Mouse (Mus musculus) liver, embryonic 16.5 days (tissue): ENCODE results near the gene Dus2. TPM values are rescaled to one million over a fixed set of nuclear protein-coding genes. Genes with fewer than 3 reads are reported as not detected.
"Not testable (repeated sequence)": the region's sequence is repeated elsewhere in the genome, so short reads cannot be mapped to it uniquely, and the experiment has no call there.

Experiments
- ATAC-seq: fragments of 200-750 bp; cut with Nextera tagmentation; 2 replicates; pipeline ENCODE4 v1.8.0; 2017; ENCODE audit warnings: low read depth, mild to moderate bottlenecking, moderate number of reproducible peaks, moderate library complexity
- H3K27ac ChIP-seq: fragments of 300-500 bp; sonication (generic); 2 replicates; pipeline ENCODE4 v1.5.1; 2014; ENCODE audit warnings: mild to moderate bottlenecking, low read length
- H3K27me3 ChIP-seq: fragments of 300-500 bp; sonication (generic); 2 replicates; pipeline ENCODE4 v1.6.1; 2014; ENCODE audit warnings: low read depth, low read length, mixed read lengths; ENCODE audit not compliant: control insufficient read depth, insufficient read depth
- H3K36me3 ChIP-seq: fragments of 300-500 bp; sonication (generic); 2 replicates; pipeline ENCODE4 v1.6.1; 2014; ENCODE audit warnings: mild to moderate bottlenecking; ENCODE audit not compliant: control insufficient read depth, insufficient read depth
- H3K4me1 ChIP-seq: fragments of 300-500 bp; sonication (generic); 2 replicates; pipeline ENCODE4 v1.6.1; 2014; ENCODE audit warnings: low read depth, low read length, mixed read lengths; ENCODE audit not compliant: control insufficient read depth
- H3K4me2 ChIP-seq: fragments of 300-500 bp; sonication (generic); 2 replicates; pipeline ENCODE4 v1.6.1; 2014; ENCODE audit warnings: low read depth, low read length, mixed read lengths
- H3K4me3 ChIP-seq: fragments of 300-500 bp; sonication (generic); 2 replicates; pipeline ENCODE4 v1.5.1; 2014; ENCODE audit warnings: low read depth, mild to moderate bottlenecking, low read length
- H3K9ac ChIP-seq: fragments of 300-500 bp; sonication (generic); 2 replicates; pipeline ENCODE4 v1.6.1; 2014; ENCODE audit warnings: low read depth, low read length
- H3K9me3 ChIP-seq: fragments of 300-500 bp; sonication (generic); replicated peaks from 2 replicates; pipeline ENCODE4 v1.6.1; 2016; ENCODE audit warnings: low read length; ENCODE audit not compliant: control insufficient read depth
- WGBS: fragments of 180-500 bp; shearing (Covaris S2); extraction: QIAGEN DNeasy Blood & Tissue Kit; methylation state at CpG from one replicate; pipeline ENCODE4 v1.1.7; 2014; ENCODE audit not compliant: insufficient replicate concordance; 5-methylcytosine and 5-hydroxymethylcytosine counted together
- polyA plus RNA-seq: library from polyadenylated mRNA; unstranded; fragments of >200 nt; fragmentation: Nextera tagmentation; extraction: Ambion mirVana; gene quantifications from 2 replicates; pipeline ENCODE4 v1.2.1, GENCODE M21; 2015

Gene Dus2
- polyA plus RNA-seq, 1 experiment from 2014 or later: 10.5 TPM

DNA sequence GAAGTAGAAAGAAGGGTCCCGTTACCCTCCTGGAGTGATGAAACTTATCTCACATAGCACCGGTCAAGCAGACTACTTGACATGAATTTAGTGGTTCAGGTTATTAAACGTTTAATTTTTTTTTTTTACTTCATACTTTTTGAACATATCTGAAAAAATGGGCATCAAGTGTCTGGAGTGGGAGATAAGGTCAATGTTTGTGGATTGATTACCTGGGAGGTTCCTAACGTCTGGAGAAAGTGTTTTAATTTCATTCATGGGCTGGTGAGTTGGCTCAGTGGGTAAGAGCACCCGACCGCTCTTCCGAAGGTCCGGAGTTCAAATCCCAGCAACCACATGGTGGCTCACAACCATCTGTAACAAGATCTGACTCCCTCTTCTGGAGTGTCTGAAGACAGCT is 21.1 kb downstream of the Dus2 start:
- Histone ChIP-seq H3K4me1 (peaks cover 28% of the 10 kb centered on the region), H3K4me3 (peak overlapping the region; percentile 91), H3K9ac (peak overlapping the region; percentile 86), H3K4me2 (peak overlapping the region; percentile 96), H3K27ac (peak overlapping the region; percentile 90)
- not testable (repeated sequence) for H3K9me3 ChIP-seq, H3K27me3 ChIP-seq, H3K36me3 ChIP-seq
- ATAC-seq: peak; percentile 35; the same call in 1 of the 2 replicates
- WGBS: 34% methylated on average over 8 of the region's 8 CpGs

DNA sequence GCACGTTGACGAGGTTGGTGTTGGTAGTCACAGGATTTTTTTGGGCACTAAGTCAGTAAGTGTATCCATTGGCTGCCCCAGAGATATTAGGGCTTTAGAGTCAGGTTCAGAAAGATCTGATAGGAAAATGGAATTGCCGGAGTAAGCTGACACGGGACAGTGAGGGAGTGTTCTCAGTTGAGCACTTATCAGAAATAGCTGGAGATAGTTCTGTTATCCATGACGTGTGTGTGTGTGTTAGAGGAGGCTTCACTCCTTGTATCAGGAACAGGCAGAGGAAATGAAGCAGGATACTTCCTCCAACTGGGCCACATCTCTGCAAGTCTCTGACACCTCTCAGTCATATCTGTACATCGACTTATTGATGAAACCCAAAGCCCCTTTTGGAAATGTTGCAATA is 25.1 kb downstream of the Dus2 start:
- Histone ChIP-seq H3K36me3 (no peaks in the 10 kb centered on the region), H3K9ac (no peak overlapping the region), H3K27ac (no peak overlapping the region), H3K4me3 (no peak overlapping the region), H3K4me1 (peaks cover 19% of the 10 kb centered on the region), H3K9me3 (no peaks in the 10 kb centered on the region), H3K4me2 (no peak overlapping the region), H3K27me3 (no peaks in the 10 kb centered on the region)
- WGBS: 54% methylated on average over 6 of the region's 6 CpGs
- peak; percentile 23; the same call in 1 of the 2 replicates for ATAC-seq

DNA sequence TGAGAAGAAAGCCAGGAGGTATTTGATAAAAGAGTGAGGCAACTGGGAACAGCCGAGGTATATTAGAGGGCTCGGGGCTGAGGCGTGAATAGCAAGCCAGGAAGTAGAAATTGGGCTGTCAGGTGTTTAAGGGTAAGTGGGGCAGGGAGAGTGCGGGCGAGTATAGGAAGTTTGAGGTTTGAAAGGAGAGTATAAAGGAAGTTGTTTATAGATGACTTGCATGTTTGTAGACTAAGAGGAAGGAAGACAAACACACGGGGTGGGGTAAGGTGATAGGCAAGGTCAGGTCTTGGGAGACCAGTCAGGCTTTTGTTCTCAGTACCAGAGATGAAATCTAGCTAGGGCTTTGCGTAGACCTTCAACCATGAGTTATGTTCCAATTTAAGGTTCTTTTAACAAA is 26.0 kb downstream of the Dus2 start:
- no peaks in the 10 kb centered on the region for H3K9me3 ChIP-seq
- H3K27ac ChIP-seq: no peak overlapping the region
- H3K4me2 ChIP-seq: no peak overlapping the region
- no peaks in the 10 kb centered on the region for H3K36me3 ChIP-seq
- no peak overlapping the region for H3K9ac ChIP-seq
- peaks cover 13% of the 10 kb centered on the region for H3K4me1 ChIP-seq
- WGBS: 51% methylated on average over 7 of the region's 7 CpGs
- H3K4me3 ChIP-seq: no peak overlapping the region
- no peaks in the 10 kb centered on the region for H3K27me3 ChIP-seq
- ATAC-seq: no peak

DNA sequence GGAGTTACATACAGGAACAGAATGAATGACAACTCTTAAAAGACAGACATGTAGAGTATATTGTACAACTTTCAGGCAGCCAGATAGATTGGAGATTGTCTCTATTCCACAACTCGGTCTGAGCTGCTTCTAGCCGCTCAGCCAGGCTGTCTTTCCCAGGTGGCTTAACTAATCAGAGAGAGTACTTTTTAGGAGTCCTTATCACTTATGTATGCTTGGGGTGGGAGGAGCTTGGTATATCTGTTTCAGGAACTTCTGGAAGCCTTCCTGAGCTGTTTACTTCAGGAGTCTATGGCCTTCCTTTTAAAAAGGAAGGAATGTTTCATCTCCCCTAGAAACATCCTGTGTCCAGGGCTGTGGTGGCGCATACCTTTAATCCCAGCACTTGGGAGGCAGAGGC is 26.9 kb downstream of the Dus2 start:
- H3K27ac ChIP-seq: peak overlapping the region; percentile 22; the same call in 1 of the 2 replicates
- H3K9ac ChIP-seq: no peak overlapping the region
- peaks cover 13% of the 10 kb centered on the region for H3K4me1 ChIP-seq
- H3K9me3 ChIP-seq: no peaks in the 10 kb centered on the region
- peak; percentile 69 for ATAC-seq
- 42% methylated on average over 3 of the region's 3 CpGs for WGBS
- no peaks in the 10 kb centered on the region for H3K36me3 ChIP-seq
- H3K27me3 ChIP-seq: no peaks in the 10 kb centered on the region
- H3K4me3 ChIP-seq: no peak overlapping the region
- no peak overlapping the region for H3K4me2 ChIP-seq

DNA sequence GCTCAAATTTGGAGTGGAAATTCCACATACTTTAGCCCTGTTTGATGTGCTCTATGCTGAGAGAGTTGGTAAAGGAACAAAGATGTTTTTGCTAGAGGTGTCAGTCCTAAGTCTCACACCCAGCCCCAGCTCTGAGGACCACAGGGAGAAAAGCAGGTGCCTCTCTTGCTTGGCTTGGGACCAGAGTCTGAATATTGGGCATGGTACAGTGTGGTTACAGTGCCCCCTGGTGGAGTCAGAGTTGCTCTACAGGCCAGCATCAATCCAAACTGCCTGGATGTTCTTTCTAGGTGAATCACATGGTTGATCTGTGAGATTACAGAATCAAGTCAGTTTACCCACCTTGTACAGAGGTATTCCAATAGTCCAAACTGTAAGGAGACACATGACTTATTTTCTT is 31.3 kb downstream of the Dus2 start:
- peak; percentile 63 for ATAC-seq
- no peaks in the 10 kb centered on the region for H3K36me3 ChIP-seq
- no peak overlapping the region for H3K9ac ChIP-seq
- H3K4me2 ChIP-seq: no peak overlapping the region
- peaks cover 6% of the 10 kb centered on the region for H3K4me1 ChIP-seq
- no peaks in the 10 kb centered on the region for H3K27me3 ChIP-seq
- H3K27ac ChIP-seq: no peak overlapping the region
- H3K9me3 ChIP-seq: no peaks in the 10 kb centered on the region
- no peak overlapping the region for H3K4me3 ChIP-seq

DNA sequence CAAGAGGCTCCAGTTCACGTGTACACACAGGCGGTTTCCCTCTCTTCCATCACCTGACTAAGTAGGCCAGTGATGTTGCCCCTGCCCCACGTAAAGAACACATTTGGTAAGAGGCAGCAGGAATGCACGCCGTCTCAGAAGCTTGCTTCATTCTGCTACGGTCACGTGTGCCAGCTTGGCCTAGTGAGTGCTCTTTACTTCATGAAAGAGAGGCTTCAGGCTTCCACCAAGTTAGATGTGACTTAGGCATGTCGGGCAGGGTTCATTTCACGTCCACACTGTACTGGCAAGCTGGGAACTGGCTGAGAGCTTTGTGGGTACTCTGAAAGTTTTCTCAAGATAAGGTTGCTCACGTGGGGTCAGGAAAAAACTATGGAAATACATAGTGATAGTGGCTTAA is 47.6 kb downstream of the Dus2 start:
- Histone ChIP-seq H3K27me3 (no peaks in the 10 kb centered on the region), H3K9ac (no peak overlapping the region), H3K4me3 (no peak overlapping the region), H3K9me3 (no peaks in the 10 kb centered on the region), H3K4me1 (no peaks in the 10 kb centered on the region; the same call in 1 of the 2 replicates), H3K36me3 (no peaks in the 10 kb centered on the region), H3K27ac (no peak overlapping the region), H3K4me2 (no peak overlapping the region)
- WGBS: 73% methylated on average over 10 of the region's 10 CpGs
- ATAC-seq: no peak

DNA sequence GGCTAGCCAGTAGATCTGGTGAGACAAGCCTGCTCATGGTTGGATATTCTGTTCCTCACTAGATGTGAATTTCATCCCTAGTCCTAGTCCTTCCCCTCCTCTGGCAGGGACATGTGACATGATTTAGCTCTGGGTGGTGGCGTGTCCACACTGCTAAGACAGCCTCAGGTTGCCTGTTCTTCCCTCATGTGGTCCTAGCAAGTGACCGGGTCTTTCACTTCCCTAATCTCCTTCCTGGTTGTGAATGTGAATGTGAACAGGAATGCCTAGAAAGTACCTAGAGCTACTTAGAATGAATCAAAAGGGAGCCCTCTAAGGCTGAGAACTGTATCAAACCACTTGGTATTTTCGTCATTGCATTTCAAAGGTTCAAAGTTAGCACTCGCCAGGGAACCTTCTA is 48.5 kb downstream of the Dus2 start:
- Histone ChIP-seq H3K4me3 (no peak overlapping the region), H3K27ac (no peak overlapping the region), H3K9me3 (no peaks in the 10 kb centered on the region), H3K9ac (no peak overlapping the region), H3K4me2 (no peak overlapping the region), H3K27me3 (no peaks in the 10 kb centered on the region), H3K4me1 (no peaks in the 10 kb centered on the region; the same call in 1 of the 2 replicates), H3K36me3 (no peaks in the 10 kb centered on the region)
- no peak for ATAC-seq
- 57% methylated on average over 4 of the region's 4 CpGs for WGBS

DNA sequence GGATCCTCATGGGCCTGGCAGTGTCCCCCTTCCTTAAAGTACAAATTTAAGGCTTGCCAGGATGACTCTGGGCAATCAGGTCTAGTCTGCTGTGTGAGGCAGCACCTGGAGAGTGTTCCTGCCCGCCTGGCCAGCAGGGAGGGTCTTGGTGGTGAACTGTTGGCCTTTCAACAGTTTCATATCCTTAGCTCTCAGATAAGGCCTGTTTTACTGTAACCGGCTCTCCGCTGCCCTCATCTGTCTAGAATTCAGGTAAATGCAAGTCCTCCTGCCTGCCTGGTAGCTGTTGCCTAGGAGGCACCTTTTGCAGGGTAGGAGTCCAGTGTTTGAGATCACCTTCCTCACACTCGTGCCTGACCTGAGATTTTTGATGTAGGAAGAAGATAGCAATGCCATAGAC is 49.1 kb downstream of the Dus2 start:
- Histone ChIP-seq H3K4me1 (no peaks in the 10 kb centered on the region; the same call in 1 of the 2 replicates), H3K9me3 (no peaks in the 10 kb centered on the region), H3K9ac (no peak overlapping the region), H3K4me3 (no peak overlapping the region), H3K4me2 (no peak overlapping the region), H3K27ac (no peak overlapping the region), H3K36me3 (no peaks in the 10 kb centered on the region), H3K27me3 (no peaks in the 10 kb centered on the region)
- no peak for ATAC-seq
- 62% methylated on average over 4 of the region's 4 CpGs for WGBS

DNA sequence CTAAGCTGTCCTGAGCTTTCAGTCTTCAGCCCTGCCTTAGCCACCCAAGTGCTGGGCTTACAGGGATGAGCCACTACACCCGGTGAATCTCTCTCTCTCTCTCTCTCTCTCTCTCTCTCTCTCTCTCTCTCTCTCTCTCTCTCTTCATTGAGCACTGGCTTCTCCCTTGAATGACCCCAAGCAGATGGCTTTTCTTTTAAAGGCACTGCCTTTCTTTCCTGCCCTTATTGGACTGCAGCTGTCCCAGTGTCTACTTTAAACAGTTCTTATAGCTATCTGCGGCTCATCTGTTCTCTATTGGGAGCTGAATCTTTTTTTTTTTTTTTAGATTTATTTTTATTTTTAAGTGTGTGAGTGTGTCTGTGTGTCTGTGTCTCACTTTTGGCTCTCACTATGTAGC is 51.9 kb downstream of the Dus2 start:
- Histone ChIP-seq H3K36me3 (no peaks in the 10 kb centered on the region), H3K4me1 (peaks cover 10% of the 10 kb centered on the region), H3K4me2 (no peak overlapping the region), H3K9me3 (no peaks in the 10 kb centered on the region), H3K9ac (no peak overlapping the region), H3K27me3 (no peaks in the 10 kb centered on the region), H3K4me3 (no peak overlapping the region), H3K27ac (no peak overlapping the region)
- 83% methylated on average over 2 of the region's 2 CpGs for WGBS
- no peak for ATAC-seq

DNA sequence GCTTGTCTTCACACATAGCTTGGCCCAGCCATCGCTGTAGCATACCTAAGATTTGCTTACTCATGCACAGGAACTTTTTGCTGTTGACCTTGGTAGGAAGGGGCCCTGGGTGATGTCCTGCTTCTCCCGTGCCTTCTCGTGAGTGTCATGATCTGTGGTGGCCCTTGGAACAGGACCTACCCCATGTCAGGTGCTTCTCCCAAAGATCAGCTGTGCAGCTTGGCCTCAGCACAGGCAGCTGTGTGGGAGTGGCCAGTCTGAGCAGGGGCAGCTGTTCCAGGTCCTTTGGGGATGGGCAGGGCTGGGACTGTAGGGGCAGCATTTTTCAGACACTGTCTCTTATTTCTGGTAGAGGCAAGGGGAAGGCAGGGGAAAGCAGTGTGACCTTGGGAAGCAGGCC is 53.0 kb downstream of the Dus2 start:
- 19% methylated on average over 3 of the region's 3 CpGs for WGBS
- H3K27ac ChIP-seq: no peak overlapping the region
- peaks cover 16% of the 10 kb centered on the region for H3K4me1 ChIP-seq
- ATAC-seq: no peak
- no peaks in the 10 kb centered on the region for H3K36me3 ChIP-seq
- no peak overlapping the region for H3K4me3 ChIP-seq
- H3K9me3 ChIP-seq: no peaks in the 10 kb centered on the region
- no peak overlapping the region for H3K4me2 ChIP-seq
- no peaks in the 10 kb centered on the region for H3K27me3 ChIP-seq
- no peak overlapping the region for H3K9ac ChIP-seq
